Mouse (Mus musculus) c-Kit-positive CD71-positive TER-119-negative erythroid progenitor cells, embryonic 14.5 days (primary cell): ENCODE measurements around the gene Hoxd3.

Experiments
- DNase-seq: peaks from one replicate; pipeline ENCODE4 v3.0.0-alpha.2; 2013; ENCODE audit warnings: low read depth

Gene Hoxd3

DNA sequence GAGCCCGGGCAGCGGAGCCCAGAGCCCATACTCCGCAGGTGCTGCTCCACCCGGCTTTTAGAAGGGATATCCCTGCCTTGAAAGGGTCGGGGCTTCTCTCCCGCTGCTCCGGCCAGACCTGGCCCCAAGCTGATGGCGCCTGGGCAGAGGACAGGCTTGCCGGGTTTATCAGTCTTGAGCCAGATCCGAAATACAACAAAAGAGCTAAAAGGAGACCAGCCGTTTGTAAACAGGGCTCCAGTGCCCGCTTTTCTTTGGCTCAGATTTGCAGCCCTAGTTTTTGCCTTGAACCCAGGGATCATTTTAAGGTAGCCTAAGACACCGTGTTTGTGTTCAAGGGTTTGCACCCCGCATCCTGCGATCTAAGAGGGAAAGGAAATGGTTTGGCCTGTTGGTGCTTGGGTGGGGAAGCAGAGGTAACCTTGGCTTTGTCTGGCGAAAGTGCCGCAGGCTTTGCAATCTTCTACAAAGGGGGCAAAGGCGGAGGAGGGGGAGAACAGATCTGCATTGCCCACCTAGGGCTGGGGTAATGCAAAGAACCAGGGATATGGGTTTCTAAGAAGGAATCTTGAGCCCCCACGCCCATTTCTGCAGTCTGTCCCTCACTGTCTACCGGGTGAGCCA, 18.8 kb upstream of the Hoxd3 start:
- DNase-seq, result no peak

GRCm38 (mm10) chr2:74693432-74693827, 18.3 kb upstream of the Hoxd3 start:
- DNase-seq, result no peak

DNA sequence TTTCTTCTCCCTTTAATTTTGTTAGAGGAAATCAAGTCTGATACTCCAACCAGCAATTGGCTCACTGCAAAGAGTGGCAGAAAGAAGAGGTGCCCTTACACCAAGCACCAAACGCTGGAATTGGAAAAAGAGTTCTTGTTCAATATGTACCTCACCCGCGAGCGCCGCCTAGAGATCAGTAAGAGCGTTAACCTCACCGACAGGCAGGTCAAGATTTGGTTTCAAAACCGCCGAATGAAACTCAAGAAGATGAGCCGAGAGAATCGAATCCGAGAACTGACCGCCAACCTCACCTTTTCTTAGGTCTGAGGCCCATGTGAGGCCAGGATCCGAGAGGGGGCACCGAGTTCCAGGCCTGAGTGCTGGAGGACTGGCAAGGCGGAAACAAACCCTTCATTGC, 17.7 kb upstream of the Hoxd3 start:
- DNase-seq, result peak; percentile 21

- DNase-seq, result no peak
These were observed 16.3 kb upstream of the Hoxd3 start for GRCm38 (mm10) chr2:74695383-74695782.

DNA sequence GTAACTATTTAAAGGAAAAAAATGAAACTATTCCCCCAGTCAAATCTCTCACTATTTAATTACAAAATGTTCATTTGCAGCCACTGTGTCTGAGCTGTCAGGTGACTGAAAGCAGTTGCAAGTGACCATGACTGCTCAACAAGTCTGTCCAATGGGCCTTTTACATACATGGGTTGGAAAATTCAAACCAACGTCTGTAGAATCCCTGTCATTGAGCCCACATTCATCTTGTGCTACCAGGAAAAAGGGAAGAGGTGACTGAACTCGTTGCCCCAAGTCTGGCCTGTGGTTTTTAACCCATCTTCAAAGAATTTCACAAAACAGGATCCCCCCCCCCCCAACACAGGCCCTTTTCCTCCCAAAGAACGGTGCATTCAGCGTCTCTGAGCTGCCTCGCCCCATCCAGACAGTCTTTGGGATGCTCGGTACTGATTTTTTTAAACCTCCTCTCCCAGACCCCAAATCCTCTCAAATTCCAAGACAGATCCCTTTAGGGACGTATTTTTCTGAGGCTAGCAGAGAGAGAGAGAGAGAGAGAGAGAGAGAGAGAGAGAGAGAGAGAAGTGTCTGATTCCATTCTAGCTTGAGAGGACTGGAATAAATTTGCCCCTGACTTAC, 15.8 kb upstream of the Hoxd3 start:
- no peak for DNase-seq

- DNase-seq, result no peak
These were observed 15.0 kb upstream of the Hoxd3 start for GRCm38 (mm10) chr2:74696442-74697335.

- DNase-seq, result no peak
These were observed 14.1 kb upstream of the Hoxd3 start, which contains the start of gene Hoxd9 for GRCm38 (mm10) chr2:74697567-74698121. Gene Hoxd9, plus strand, starts transcription at chr2:74697727.

GRCm38 (mm10) chr2:74698201-74699052, 13.3 kb upstream of the Hoxd3 start:
- no peak for DNase-seq

DNA sequence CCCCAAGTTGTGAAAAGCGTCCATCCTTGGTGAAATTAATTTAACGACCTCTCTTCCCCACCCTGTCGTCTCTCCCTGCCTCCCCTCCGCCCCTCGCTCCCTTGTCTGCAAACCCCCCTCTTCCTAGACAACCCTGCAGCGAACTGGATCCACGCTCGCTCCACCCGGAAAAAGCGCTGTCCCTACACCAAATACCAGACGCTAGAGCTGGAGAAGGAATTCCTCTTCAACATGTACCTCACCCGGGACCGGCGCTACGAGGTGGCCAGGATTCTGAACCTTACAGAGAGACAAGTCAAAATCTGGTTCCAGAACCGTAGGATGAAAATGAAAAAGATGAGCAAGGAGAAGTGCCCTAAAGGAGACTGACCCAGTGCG, 12.7 kb upstream of the Hoxd3 start:
- no peak for DNase-seq

GRCm38 (mm10) chr2:74699664-74700545, 11.8 kb upstream of the Hoxd3 start:
- DNase-seq, result no peak

GRCm38 (mm10) chr2:74700546-74701112, 11.1 kb upstream of the Hoxd3 start:
- no peak for DNase-seq

DNA sequence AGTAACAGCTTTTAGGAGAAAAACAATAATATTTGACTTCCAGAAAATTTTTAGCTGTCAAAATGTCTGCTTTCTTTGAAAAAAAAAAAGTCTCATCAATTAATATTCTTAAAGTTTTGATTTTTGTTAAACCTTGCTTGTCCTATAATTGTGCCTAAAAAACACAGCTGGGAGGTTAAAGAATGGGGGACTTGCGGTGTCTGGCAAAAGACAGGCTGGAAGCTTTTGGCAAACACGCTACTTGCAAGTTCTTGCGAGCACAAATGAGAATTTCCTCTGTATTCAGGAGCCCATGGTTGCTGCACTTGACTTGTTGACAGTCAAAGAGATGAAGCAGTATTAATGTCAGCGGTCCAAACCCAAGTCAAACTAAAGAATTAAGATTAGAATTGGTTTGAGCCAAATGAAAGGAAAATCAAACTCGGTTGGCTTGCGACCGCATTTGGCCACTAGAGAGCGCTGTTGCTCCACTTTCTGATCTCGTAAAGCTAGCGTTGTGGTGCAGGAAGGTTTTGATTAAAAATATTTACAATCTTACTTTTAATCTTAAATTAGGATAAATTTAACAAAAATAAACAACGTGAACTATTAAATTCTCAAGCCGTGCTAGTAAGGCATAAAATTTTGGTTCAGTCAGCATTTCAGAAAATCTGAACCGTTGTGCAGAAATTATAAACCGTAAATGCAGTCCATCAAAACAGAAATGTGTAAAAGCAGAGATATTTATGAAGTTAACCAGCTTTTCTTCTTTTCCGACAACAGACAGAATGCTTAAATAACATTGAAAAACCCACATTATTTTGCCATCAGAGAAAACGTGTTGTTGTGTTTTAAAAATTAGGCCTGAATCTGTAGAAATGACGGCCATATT, 9.5 kb upstream of the Hoxd3 start:
- peak; percentile 36 for DNase-seq

GRCm38 (mm10) chr2:74702820-74703219, 8.9 kb upstream of the Hoxd3 start:
- no peak for DNase-seq

DNA sequence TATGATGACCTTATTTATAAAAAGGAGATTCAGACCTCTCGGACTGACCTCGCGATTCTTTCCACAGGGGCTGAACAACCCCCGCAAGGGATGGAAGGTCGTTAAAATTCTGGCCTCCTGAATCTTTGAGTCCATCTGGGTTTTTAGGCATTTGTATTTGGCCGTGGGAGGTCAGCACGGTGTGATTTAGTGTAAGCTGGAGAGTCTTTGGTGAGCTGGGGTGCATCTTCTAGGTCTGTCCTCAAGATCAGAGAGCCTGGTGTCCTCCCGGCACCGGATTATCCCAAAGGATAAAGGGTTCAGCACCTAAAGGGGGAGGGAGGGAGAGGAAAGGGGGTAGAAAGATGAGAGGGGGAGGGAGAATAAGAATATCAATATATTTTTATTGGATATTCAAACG, 8.4 kb upstream of the Hoxd3 start:
- DNase-seq, result no peak

DNA sequence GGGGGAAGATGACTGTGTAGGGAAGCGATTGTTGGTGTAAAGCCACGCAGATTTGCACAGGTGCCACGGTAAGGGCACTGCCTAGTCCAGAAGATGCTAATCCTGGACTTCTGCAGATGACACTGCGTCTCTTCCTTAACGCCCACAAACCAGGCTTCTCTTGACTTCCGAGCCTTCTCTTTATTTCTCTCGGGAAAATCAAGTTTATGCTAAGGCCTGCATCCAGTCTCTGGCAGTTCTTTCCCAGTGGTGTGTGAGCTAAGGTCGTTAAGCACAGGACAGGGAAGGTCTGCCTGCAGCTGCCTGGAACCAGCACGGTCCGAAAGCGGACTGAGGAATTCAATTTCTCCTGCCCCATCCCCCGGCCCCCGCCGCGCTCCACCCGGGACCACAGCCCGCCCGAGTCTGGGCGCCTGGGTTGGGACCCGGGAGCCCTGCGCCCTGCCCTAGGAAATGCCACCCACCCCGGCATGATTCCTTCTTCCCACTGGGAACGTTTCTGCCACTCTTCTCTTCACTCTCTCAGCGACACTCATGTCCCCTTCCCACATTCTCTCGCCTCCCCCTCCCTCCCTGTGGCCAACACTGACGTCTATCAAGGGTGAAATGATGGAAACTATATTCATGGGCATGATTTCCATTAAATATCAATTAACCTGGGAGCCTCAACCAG, 7.9 kb upstream of the Hoxd3 start:
- DNase-seq, result no peak

- DNase-seq, result no peak
These were observed 7.2 kb upstream of the Hoxd3 start, which contains the start of gene Hoxd8 for GRCm38 (mm10) chr2:74704393-74704998. Gene Hoxd8, plus strand, starts transcription at chr2:74704615.

DNA sequence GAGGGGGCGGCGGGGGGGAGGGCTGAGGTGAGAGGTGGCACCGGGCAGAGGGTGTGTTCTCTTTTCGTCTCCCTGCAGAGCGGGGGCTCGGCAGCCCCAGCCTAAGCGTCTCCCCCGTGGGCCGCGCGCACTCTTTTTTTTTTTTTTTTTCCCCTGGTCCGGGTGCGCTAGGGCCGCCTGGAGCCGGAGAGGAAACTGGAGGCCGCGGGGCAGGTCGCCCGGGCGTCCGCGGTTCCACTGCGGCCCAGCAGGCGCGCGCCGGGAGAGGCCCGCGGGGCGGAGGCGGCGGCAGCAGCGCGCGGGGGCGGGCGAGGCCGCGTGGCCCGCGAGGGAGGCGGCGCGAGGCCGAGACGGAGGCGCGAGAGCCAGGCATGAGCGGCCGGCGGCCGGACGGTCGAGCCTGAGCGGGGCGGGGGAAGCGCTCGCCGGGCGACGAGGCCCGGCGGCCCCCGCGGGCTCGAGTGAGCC, 6.7 kb upstream of the Hoxd3 start:
- no peak for DNase-seq

GRCm38 (mm10) chr2:74705467-74706089, 6.1 kb upstream of the Hoxd3 start:
- no peak for DNase-seq
